Mouse (Mus musculus): ENCODE data around the gene Lgals9. TPM values are rescaled to one million over a fixed set of nuclear protein-coding genes. Genes with fewer than 3 reads are reported as not detected.
"Not testable (repeated sequence)": the region's sequence is repeated elsewhere in the genome, so short reads cannot be mapped to it uniquely, and the experiment has no call there.

Lgals9 gene
- polyA plus RNA-seq, 1 experiment = 95.7 TPM

DNA sequence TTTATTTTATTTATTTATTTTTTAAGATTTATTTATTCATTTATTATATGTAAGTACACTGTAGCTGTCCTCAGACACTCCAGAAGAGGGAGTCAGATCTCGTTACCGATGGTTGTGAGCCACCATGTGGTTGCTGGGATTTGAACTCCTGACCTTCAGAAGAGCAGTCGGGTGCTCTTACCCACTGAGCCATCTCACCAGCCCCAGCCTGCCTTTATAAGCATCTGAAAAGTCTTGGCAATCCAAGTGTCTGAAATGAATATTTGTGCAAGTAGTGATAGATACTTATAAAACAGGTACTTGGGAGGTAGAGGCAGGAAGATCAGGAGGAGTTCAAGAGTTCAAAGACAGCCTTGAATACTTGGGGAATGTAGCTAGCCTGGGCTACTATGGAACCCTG is 22.6 kb upstream of the Lgals9 start:
- DNase-seq (ENCODE audit: low read depth) = not testable (repeated sequence)

GRCm38 (mm10) chr11:79006417-79006816 is 21.7 kb upstream of the Lgals9 start:
- DNase-seq (ENCODE audit: low read depth) = no peak

- DNase-seq (ENCODE audit: low read depth) = no peak
Measured at GRCm38 (mm10) chr11:79005578-79006394, 21.0 kb upstream of the Lgals9 start.

GRCm38 (mm10) chr11:79003769-79004638 is 19.3 kb upstream of the Lgals9 start:
- DNase-seq (ENCODE audit: low read depth) = no peak

GRCm38 (mm10) chr11:79003053-79003768 is 18.5 kb upstream of the Lgals9 start:
- DNase-seq (ENCODE audit: low read depth) = no peak

DNA sequence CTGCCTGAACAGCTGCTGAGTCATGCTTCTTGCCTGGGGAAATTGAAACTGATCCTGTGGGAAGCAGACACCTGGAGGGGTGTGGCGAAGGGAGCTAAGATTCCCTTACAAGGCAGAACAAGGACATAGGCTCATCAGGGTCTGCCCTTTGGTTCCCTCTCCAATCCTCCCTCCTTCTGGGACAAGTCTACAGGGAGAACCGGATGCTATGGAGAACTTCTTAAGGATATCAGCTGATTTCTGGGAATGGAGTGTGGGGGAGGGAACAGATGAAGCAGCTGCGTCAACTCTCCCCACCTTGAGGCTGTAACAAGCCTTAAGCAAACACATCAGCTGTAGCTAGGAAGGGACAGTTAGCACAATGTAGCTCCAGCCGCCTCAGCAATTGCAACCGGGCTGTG is 17.8 kb upstream of the Lgals9 start:
- no peak for DNase-seq (ENCODE audit: low read depth)

DNA sequence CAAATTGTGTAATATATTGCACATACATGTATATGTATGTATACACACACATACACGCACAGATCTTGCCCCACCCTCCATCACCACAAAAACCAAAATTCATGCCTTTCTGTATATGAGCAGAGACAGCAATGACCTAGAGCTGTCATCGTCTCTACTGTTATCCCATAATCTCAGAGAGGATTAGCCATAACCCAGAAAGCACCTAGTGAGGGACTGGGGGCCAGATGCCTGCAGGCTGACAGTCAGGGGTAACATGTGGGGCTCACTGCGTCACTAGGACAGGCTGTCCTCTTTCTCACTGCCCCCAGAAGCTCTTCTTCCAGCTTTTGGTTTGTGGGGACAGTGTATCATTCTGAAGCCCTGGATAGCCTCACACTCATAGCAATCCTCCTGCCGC is 17.1 kb upstream of the Lgals9 start:
- DNase-seq (ENCODE audit: low read depth) = no peak

GRCm38 (mm10) chr11:78999118-78999517 is 14.4 kb upstream of the Lgals9 start:
- DNase-seq (ENCODE audit: low read depth) = no peak

GRCm38 (mm10) chr11:78990875-78991543 is 6.3 kb upstream of the Lgals9 start:
- DNase-seq (ENCODE audit: low read depth) = not testable (repeated sequence)

GRCm38 (mm10) chr11:78990096-78990495 is 5.3 kb upstream of the Lgals9 start:
- DNase-seq (ENCODE audit: low read depth) = no peak

DNA sequence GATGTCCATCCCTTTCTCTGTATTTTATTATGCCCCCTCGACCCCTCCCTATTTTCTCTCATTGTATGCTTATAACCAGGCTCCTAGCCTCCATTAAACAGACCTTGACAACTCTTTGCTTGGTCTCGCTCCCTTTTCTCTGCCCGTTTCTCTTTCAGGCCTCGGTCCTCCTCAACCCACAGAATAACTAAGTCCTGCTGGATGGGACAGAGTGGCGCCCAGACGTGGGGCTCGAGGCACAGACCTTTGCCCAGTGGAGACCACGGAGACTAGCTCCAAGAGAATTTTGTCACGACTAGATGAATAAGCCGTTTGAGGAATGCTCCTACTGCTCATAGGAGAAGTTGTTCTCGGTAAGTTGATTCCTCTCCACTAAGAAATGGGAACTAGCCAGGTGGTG is 4.5 kb upstream of the Lgals9 start:
- not testable (repeated sequence) for DNase-seq (ENCODE audit: low read depth)

GRCm38 (mm10) chr11:78986311-78987002 is 1.7 kb upstream of the Lgals9 start:
- DNase-seq (ENCODE audit: low read depth) = no peak

- DNase-seq (ENCODE audit: low read depth) = no peak
Measured at GRCm38 (mm10) chr11:78985505-78985904, 759 bp upstream of the Lgals9 start.

DNA sequence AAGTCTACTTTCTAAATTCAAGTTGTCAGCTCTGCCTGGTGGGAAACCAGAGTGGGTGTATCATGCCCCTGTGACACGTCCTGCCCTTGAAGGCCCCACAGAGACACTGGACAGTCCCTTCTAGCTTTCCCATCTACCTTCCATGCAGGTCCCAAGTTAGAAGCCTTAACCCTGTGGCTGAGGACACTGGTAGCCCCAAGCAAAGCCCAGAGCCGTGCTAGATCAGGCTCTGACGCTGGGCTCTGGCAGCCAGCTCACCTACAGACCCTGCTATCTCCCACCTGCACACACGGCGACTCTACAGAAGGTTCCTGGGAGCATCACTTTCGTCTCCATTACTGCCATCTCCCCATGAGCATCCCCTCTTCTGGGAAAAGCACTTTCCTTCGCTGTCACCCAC is 1.2 kb downstream of the Lgals9 start:
- DNase-seq (ENCODE audit: low read depth) = no peak

DNA sequence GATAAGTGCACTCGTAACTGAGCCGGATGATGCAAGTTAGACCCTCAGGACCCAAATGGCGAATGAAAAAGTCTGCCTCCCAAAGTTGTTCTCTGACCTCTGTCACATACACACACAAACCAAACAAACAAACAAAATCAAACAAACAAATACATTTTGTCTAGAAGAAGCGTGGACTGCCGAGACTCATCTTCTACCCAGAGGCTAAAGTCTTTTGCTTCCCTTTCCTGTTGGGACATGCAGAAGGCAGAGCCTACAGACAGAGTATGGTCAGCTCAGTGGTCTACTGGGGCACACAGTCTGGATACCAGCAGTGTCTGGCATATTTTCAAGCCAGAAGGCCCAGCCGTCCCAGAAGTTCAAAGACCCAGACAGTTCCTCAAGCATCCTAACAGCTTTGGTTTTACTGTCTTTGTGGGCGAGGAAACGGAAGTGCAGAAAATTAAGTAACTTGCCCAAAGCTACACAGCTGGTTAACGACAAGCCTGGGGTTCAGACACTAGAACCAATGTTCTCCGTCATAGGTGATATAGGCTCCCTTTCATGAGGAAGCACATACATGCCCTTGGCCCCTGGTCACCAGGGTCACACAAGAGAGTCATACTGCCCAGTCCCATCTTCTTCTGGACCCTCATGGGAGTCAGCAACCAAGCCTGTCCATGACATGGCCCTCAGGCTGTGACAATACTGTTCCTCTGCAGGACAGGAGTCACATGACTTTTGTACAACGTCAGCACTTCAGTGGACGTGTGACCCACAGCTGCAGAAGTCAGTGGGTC is 2.0 kb downstream of the Lgals9 start:
- DNase-seq (ENCODE audit: low read depth) = no peak

DNA sequence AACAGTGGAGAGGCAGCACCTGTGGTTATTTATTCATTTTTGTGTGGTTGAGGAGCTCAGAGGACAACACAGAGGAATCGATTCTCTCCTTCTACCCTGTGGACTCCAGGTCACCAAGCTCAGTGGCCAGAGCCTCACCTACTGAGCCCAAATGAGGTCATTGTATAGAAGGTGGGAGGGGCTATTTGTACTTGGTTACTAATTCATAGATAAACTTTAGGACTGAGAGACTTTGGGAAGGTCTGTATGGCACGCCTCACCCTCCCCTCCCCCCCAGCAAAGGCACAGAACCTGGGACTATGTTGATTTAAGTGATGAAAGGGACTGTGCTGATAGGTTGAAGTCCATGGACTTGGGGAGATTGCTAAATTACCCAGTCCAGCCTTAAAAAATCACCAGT is 2.7 kb downstream of the Lgals9 start:
- DNase-seq (ENCODE audit: low read depth) = no peak

DNA sequence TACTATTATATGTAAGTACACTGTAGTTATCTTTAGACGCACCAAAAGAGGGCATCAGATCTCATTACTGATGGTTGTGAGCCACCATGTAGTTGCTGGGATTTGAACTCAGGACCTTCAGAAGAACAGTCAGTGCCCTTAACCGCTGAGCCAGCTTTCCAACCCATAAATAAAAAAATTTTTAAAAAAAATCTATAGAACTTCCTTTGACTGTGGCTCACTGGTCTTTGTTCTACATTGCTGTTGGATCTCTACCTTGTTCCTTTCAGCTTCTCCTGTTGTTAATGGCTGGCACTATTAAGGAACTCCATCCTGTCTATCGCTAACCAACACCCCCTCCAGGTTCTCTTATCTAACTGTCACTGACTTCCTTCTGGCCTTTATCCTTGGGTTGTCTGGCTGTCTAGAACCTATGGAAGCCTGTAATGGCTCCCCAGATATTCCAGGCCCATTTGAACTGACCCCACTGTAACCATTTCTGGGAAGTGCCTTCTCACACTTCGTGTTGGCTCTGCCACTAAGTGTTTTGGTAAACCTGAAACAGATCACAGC is 4.6 kb downstream of the Lgals9 start:
- no peak for DNase-seq (ENCODE audit: low read depth)

GRCm38 (mm10) chr11:78978176-78979019 is 6.3 kb downstream of the Lgals9 start:
- DNase-seq (ENCODE audit: low read depth) = peak; percentile 46

All from gonadal fat pad, adult 2 months (tissue).